10 mouse cellular contexts compared by ENCODE assay signal in genomic region chr1:25827436-25827835, GRCm38 (mm10). TPM values are rescaled to one million over a fixed set of nuclear protein-coding genes. Genes with fewer than 3 reads are reported as not detected.
DNase-seq lines count a peak whose midpoint lies in the region; ATAC-seq lines count a peak whose summit lies in the region.
"Had no signal": no experiment of that assay in that cellular context is flagged by ENCODE, and none has a peak within 500 bp of the region (broad histone marks: within the 10 kb centered on the region; RNA-seq: fewer than 3 reads in every experiment).

No protein-coding gene starts in this region.

- no peak overlapping the region for H3K4me3 ChIP-seq in embryonic facial prominence, embryonic 12.5 days
- H3K4me3 ChIP-seq in embryonic facial prominence, embryonic 10.5 days = no peak overlapping the region
- H3K4me3 ChIP-seq in forebrain, embryonic 16.5 days (replicated peaks; ENCODE audit: low read length) = peak overlapping the region; percentile 37
- peak overlapping the region; percentile 60 for H3K4me3 ChIP-seq in midbrain, embryonic 16.5 days (ENCODE audit: low read depth, low read length)

- H3K4me2 ChIP-seq in embryonic facial prominence, embryonic 12.5 days (replicated peaks) = peak overlapping the region; percentile 9; the same call in 1 of the 2 replicates
- peak overlapping the region; percentile 60 for H3K4me2 ChIP-seq in forebrain, embryonic 16.5 days (ENCODE audit: low read length)
- H3K4me2 ChIP-seq in midbrain, embryonic 16.5 days (ENCODE audit: low read length) = peak overlapping the region; percentile 72

- peaks cover 6% of the 10 kb centered on the region for H3K4me1 ChIP-seq in embryonic facial prominence, embryonic 12.5 days
- H3K4me1 ChIP-seq in embryonic facial prominence, embryonic 10.5 days = peaks cover 20% of the 10 kb centered on the region
- peaks cover 27% of the 10 kb centered on the region for H3K4me1 ChIP-seq in forebrain, embryonic 16.5 days (replicated peaks; ENCODE audit: control insufficient read depth, insufficient read depth, low read length)
- peaks cover 28% of the 10 kb centered on the region for H3K4me1 ChIP-seq in midbrain, embryonic 16.5 days (ENCODE audit: control insufficient read depth, insufficient read depth, low read length)

- H3K9ac ChIP-seq in embryonic facial prominence, embryonic 12.5 days = no peak overlapping the region
- peak overlapping the region; percentile 23; the same call in 1 of the 2 replicates for H3K9ac ChIP-seq in forebrain, embryonic 16.5 days (replicated peaks; ENCODE audit: low read depth, low read length)
- H3K9ac ChIP-seq in midbrain, embryonic 16.5 days (ENCODE audit: low read depth, low read length) = peak overlapping the region; percentile 75

- no peak for DNase-seq in embryonic facial prominence, embryonic 10.5 days (ENCODE audit: low spot score)
- peak; percentile 39 for DNase-seq in cerebellum, adult 8-10 months
- no peak for DNase-seq in gastrocnemius, adult 8-10 months (ENCODE audit: low spot score in 2 of 2)
- DNase-seq in kidney, postnatal 25 days = no peak
- DNase-seq in embryo, embryonic 10.5 days (ENCODE audit: low spot score) = no peak
- DNase-seq: lung, adult 2 months had no signal

- no peaks in the 10 kb centered on the region for H3K36me3 ChIP-seq in embryonic facial prominence, embryonic 12.5 days
- H3K36me3 ChIP-seq in embryonic facial prominence, embryonic 10.5 days (replicated peaks) = no peaks in the 10 kb centered on the region
- H3K36me3 ChIP-seq in forebrain, embryonic 16.5 days (ENCODE audit: control insufficient read depth, insufficient read depth) = no peaks in the 10 kb centered on the region
- H3K36me3 ChIP-seq in midbrain, embryonic 16.5 days (ENCODE audit: control insufficient read depth, insufficient read depth, low read length) = no peaks in the 10 kb centered on the region

- H3K27ac ChIP-seq in embryonic facial prominence, embryonic 12.5 days = no peak overlapping the region
- no peak overlapping the region for H3K27ac ChIP-seq in embryonic facial prominence, embryonic 10.5 days (replicated peaks)
- H3K27ac ChIP-seq in forebrain, embryonic 16.5 days (ENCODE audit: low read length) = no peak overlapping the region
- H3K27ac ChIP-seq in midbrain, embryonic 16.5 days (ENCODE audit: low read length) = peak overlapping the region; percentile 31

- no peak for ATAC-seq in embryonic facial prominence, embryonic 12.5 days (ENCODE audit: insufficient number of reproducible peaks, insufficient read depth, low FRiP score, low TSS enrichment)
- ATAC-seq in forebrain, embryonic 16.5 days = no peak
- ATAC-seq in midbrain, embryonic 16.5 days = no peak

- H3K27me3 ChIP-seq in embryonic facial prominence, embryonic 12.5 days = peaks cover 11% of the 10 kb centered on the region; the same call in 1 of the 2 replicates
- peaks cover 37% of the 10 kb centered on the region for H3K27me3 ChIP-seq in embryonic facial prominence, embryonic 10.5 days (replicated peaks; ENCODE audit: low read depth, poor library complexity, severe bottlenecking)
- no peaks in the 10 kb centered on the region for H3K27me3 ChIP-seq in forebrain, embryonic 16.5 days (replicated peaks; ENCODE audit: control insufficient read depth, insufficient read depth, low read length)
- no peaks in the 10 kb centered on the region for H3K27me3 ChIP-seq in midbrain, embryonic 16.5 days (ENCODE audit: control insufficient read depth, insufficient read depth, low read depth, low read length)

- WGBS in embryonic facial prominence, embryonic 12.5 days = 62% methylated on average over 9 of the region's 9 CpGs
- 64% methylated on average over 9 of the region's 9 CpGs for WGBS in embryonic facial prominence, embryonic 10.5 days
- 62% methylated on average over 9 of the region's 9 CpGs for WGBS in forebrain, embryonic 16.5 days
- 27% methylated on average over 9 of the region's 9 CpGs for WGBS in midbrain, embryonic 16.5 days

- no peaks in the 10 kb centered on the region for H3K9me3 ChIP-seq in embryonic facial prominence, embryonic 12.5 days
- H3K9me3 ChIP-seq in embryonic facial prominence, embryonic 10.5 days = no peaks in the 10 kb centered on the region
- no peaks in the 10 kb centered on the region for H3K9me3 ChIP-seq in forebrain, embryonic 16.5 days (ENCODE audit: control insufficient read depth, low read length)
- no peaks in the 10 kb centered on the region for H3K9me3 ChIP-seq in midbrain, embryonic 16.5 days (replicated peaks; ENCODE audit: control insufficient read depth, low read length, poor library complexity, severe bottlenecking)

RNA-seq across cellular contexts. Expression of gene Adgrb3, which starts 2.1 kb away (rescaled TPM):
- polyA plus RNA-seq in embryonic facial prominence, embryonic 12.5 days (2016; fragmentation: Nextera tagmentation; extraction: Ambion mirVana) = 2.3 and 3.1 TPM in 2 replicates
- 1.4 and 1.7 TPM in 2 replicates for polyA plus RNA-seq in embryonic facial prominence, embryonic 10.5 days (2016; fragmentation: Nextera tagmentation; extraction: Ambion mirVana)
- 49.3 and 61.3 TPM in 2 replicates for polyA plus RNA-seq in forebrain, embryonic 16.5 days (2015; fragmentation: Nextera tagmentation; extraction: Ambion mirVana)
- polyA plus RNA-seq in midbrain, embryonic 16.5 days (2015; fragmentation: Nextera tagmentation; extraction: Ambion mirVana) = 67.9 and 68.6 TPM in 2 replicates
- total RNA-seq in gastrocnemius, adult 8-10 months (2022) = not detected
- polyA plus RNA-seq: gonadal fat pad, adult 2 months; lung, adult 2 months had no signal

Comparison
In these comparisons a context has a peak if more than half of its experiments do, and no peak if none do; other contexts are left out.
1. H3K4me2 ChIP-seq: peak in every context shown above with its lines; median percentile 72 in midbrain, embryonic 16.5 days; 60 in forebrain, embryonic 16.5 days; 9 in embryonic facial prominence, embryonic 12.5 days.
2. H3K4me3 ChIP-seq: peak in forebrain, embryonic 16.5 days (single experiment) and midbrain, embryonic 16.5 days (single experiment); none in embryonic facial prominence, embryonic 12.5 days (single experiment) and embryonic facial prominence, embryonic 10.5 days (single experiment).
3. RNA of gene Adgrb3, which starts 2.1 kb away (polyA plus RNA-seq): 67.9 to 68.6 TPM in midbrain, embryonic 16.5 days and 49.3 to 61.3 TPM in forebrain, embryonic 16.5 days; 2.3 to 3.1 TPM in embryonic facial prominence, embryonic 12.5 days and 1.4 to 1.7 TPM in embryonic facial prominence, embryonic 10.5 days; every median in the first group is over 10 times any median in the second.